Mouse (Mus musculus) cortical plate, adult 2 months (tissue): ENCODE results near the gene Szrd1.

ENCODE experiments used
- CTCF ChIP-seq: fragments of 200-500 bp; IDR thresholded peaks from 2 replicates; pipeline ENCODE4 v1.5.1; 2011; ENCODE audit warnings: mild to moderate bottlenecking, control low read depth, low read length; ENCODE audit not compliant: insufficient read depth; ENCODE audit errors: extremely low read depth
- POLR2A ChIP-seq: fragments of 200-500 bp; IDR thresholded peaks from 2 replicates; pipeline ENCODE4 v1.6.1; 2011; ENCODE audit warnings: mild to moderate bottlenecking, low read length, control low read depth; ENCODE audit not compliant: insufficient read depth; ENCODE audit errors: extremely low read depth

- TF ChIP-seq CTCF: no peak
- TF ChIP-seq POLR2A: no peak
These were observed 25.7 kb downstream of the Szrd1 start for GRCm38 (mm10) chr4:141113831-141114230.
